Mouse (Mus musculus): Measurements from ENCODE around the gene Tgfbr2.

Gene Tgfbr2

DNA sequence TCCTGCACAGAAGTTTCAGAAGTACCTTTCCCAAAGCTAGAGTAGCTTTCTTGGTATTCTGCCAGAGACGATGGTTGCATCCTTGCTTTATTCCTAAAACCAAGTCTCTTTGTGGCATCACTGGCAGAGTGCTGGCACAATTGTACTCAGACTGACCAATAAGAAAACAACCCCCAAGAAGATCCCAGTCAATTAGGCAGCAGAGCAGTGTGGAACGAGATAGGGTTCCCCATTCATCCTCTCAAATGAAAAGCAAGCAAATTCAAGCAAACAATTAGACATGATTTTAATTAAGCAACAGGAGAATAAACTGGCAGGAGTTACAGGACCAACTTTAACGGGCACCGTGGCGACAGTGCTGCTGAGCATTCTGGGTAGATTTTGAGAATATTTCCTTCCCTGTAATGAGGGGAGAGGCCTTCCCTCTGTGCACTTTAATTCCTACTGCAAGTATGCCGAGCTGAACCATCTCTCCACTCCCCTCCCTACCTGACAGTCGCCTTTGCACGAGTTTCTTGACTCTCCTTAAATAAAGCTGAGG is 56.8 kb downstream of the Tgfbr2 start:
- no peak for DNase-seq (ENCODE audit: low read depth, low spot score)

- no peak for DNase-seq (ENCODE audit: low read depth, low spot score)
Measured at GRCm38 (mm10) chr9:116115875-116116274, 59.3 kb downstream of the Tgfbr2 start.

DNA sequence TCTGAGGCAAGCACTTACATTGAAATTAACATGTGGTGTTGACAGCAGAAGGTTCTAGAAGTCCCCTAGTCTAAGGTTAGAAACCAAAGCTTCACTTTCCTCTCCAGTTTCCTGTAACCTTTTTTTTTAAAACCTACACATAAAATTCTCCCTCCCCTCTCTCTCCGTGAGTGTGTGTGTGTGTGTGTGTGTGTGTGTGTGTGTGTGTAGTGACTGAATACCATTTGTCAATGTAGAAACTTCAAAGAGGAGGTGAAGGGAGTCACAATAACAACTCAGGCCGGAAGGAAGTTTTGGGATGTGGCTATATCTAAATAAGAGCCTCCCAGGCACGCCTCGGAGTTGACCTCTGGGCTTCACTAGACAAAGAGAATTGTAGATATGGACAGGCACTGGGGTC is 60.8 kb downstream of the Tgfbr2 start:
- no peak for DNase-seq (ENCODE audit: low read depth, low spot score)

DNA sequence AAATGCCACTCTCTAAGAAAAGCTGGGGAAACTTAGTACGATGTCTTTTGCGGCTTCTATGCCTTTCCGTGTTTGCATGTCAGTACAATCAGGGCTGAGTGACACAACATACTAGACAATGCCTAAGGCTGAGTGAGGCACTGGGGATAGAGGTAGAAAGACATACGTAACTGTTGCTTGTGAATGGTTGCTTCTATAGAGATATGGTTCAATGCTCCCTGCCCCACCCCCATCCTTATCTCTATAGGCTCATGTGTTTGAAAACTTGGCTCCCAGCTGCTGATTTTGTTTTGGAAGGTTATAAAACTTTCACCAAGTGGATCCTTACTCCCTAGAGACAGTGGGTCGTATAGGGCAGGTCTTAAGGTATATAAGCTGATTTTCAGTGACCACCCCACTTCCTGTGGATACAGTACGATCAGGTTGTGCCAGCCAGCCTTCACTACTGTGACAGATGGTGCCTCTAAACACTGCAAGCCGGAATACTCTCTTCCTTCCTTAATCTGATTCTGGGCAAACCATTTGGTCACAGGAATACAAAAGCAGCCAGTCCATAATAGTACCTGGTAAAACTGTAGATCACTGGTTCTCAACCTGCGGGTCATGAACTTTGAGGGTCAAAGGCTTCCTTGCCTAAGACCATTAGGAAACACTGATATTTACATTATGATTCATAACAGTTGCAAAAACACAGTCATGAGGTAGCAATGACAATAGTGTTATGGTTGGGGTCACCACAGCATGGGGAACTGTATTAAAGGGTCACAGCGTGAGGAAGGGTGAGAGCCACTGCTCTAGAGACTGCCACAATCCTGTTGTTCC is 63.8 kb downstream of the Tgfbr2 start:
- no peak for DNase-seq (ENCODE audit: low read depth, low spot score)

GRCm38 (mm10) chr9:116108729-116109128 is 66.4 kb downstream of the Tgfbr2 start:
- no peak for DNase-seq (ENCODE audit: low read depth, low spot score)

DNA sequence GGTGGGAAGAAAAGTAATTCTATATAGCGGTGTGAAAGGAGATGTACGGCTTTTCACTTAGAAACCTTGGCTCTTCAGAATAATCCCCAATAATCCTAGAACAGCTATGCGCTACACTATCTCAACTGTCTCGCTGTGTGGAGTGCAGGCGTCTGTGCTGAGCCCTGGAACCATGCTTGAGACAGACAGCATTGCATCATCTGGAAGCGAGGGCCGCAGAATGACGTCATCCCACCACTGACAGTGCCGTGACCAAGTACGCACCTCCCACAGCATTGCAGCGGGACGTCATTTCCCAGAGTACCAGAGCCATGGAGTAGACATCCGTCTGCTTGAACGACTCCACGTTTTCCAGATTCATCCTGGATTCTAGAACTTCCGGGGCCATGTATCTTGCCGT is 70.4 kb downstream of the Tgfbr2 start:
- DNase-seq (ENCODE audit: low read depth, low spot score) = no peak

DNA sequence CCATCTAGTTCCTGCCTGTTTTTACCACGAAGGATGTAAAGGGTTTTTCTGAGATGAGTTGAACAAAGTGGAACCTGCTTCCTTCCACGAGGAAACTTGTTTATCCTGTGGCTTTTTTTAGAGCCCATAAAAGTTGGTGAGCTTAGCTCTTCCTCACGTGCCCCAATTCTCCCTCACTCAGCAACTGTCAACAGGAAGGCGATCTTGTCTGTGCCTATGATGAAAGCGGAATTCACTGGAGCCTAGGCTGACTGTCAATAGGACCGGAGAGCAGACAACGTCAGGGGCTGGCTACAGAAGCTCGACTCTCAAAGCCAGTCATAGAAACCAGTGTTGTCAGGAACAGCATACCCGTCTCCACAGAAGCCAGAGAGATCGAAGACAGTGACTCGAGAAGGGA is 73.3 kb downstream of the Tgfbr2 start:
- DNase-seq (ENCODE audit: low read depth, low spot score) = no peak

DNA sequence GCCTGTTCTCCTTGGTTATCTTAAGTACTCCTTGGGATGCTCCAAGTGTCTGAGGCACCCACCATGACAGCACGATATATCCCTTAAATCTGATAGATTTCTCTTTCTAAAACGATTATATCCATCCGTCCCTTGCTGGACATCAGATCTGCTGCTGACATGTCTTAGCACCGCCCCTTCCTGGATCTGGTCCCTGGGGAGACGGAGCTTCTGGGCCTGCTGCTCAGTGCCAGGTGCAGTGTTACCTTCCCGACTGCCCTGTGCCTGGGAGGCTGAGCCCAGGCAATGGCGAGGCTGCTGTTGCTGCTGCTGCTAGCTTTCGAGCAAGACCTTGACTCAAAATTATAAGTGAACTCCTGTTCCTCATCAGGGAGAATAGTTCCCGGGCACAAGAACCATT is 75.1 kb downstream of the Tgfbr2 start:
- DNase-seq (ENCODE audit: low read depth, low spot score) = no peak

GRCm38 (mm10) chr9:116099596-116099993 is 75.6 kb downstream of the Tgfbr2 start:
- DNase-seq (ENCODE audit: low read depth, low spot score) = no peak

DNA sequence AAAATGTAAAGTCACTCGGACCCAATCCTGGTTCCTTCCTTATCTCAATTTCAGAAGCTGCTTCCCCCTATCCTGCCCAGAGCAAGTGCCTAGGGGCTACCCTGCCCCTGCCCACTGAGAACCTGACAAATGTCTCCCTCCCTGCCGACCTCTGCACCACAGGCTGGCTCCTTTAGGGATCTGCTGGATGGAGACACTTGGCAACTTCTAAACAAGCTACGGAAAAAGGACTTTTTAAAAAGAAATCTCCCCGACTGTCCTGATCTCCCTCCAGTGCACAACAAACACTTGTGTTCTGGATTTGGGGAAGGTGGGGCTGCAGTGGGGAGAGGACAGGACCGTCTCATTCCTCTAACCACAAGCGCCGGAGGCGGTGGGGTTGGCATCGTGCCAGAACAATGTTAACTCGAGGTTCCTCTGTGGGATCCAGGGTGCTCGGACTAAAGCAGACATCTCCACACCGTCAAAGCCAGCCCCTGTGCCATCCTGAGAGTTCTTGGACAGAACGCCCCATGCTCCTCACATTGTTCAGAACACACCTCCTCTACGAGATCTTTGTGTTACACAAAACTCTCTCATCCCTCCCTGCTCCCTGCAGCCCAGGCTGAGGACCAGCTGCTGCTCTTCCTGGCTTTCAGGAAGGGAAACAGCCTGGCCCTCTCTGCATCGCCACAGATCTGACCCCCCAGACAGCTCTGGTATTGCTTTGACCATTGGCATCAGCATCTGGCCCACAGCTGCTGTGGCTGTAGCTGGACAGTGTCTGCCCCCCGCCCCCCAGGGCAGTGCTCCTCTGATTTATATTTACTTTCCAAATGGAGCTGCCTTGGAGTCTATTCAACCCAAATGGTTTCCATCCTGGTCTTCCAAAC is 76.2 kb downstream of the Tgfbr2 start:
- DNase-seq (ENCODE audit: low read depth, low spot score) = no peak

GRCm38 (mm10) chr9:116091921-116092320 is 83.2 kb downstream of the Tgfbr2 start:
- DNase-seq (ENCODE audit: low read depth, low spot score) = no peak

DNA sequence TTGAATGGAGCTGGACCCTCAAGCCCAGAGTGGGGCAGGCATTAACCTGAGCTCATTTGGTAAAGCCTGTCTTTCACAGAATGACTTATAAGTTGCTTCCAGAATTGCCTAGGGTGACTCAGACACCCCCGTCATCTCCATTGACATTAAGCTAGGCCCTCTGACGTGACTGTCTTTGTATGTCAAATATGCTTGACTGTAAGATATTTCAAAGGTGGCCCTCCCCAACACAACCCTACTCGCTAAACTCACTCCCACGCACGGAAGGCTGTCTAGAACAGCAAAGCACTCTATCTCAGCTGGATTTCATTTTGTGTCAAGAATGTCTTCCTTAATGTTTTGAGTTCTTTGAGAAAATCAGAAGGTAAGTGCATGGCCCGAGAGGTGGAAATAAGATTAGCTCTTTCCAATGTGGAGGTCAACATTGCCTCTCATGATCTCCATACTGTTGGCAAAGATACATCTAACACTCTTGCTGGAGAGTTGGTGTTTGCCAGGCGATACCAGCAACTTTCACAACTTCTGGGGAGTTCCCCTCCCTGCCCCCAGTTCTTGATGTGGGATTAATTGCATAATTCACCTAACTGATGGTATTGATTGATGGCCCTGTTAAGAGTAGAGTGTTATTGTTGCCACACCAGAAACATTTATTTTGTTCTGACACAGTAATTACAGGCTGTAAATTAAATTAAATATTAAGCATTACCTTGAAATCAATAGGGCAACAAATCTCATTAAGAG is 83.9 kb downstream of the Tgfbr2 start:
- DNase-seq (ENCODE audit: low read depth, low spot score) = no peak

- DNase-seq (ENCODE audit: low read depth, low spot score) = no peak
Measured at GRCm38 (mm10) chr9:116090296-116090695, 84.9 kb downstream of the Tgfbr2 start.

DNA sequence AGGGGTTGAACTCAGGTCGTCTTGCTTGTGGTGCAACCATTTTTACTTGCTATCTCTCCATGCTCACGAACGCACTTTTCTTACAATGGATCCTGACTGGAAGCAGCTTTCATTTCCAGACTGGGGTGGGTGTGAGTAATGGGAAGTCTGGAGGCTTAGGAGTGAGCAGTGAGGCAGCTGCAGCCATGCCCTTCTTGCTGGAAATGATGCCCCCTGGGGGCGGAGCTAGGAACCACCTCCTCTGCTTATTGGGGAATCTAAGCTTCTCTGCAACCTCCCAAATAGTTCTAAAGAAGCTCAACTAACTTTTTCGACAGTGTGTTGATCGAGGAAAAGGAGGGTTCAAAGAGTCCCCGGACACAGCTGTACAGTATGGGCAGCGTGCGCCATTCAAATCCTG is 86.2 kb downstream of the Tgfbr2 start:
- DNase-seq (ENCODE audit: low read depth, low spot score) = no peak

DNA sequence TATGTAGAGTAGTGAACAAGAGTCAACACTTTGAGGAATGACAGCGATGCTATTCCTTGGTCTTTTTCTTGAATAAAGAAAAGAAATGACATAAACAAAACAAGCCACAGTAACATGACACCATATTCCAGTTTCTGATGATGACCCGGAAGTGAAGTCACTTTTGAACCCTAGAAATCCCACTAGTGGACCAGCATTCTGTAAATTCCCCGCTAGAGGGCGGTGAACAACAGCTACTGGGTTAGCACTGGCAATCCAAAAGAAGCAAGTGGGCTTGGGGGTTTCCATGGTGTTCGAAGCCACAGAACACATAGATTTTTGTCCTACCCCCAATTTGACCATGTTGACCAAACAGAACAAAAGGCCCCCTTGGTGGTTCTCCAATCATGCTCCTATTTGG is 87.3 kb downstream of the Tgfbr2 start:
- peak; percentile 15 for DNase-seq (ENCODE audit: low read depth, low spot score)

DNA sequence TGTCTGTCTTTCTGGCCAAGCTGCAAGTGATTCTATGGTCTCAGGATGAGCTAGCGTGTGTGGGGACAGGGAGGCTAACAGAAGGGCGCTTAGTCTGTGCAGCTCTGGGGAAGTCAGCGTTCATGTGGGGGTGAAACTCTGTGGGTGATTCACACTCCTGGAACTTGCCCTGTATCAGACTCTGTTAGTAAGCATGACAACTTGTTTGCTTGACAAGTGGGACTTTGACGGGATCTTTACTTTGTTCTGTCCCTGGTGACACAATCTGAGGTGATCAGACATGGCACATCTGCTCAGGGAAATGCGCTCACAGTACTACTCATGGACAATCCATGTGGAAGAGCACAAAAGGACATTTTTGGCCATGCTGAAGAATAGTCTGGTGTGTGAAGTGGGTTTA is 87.9 kb downstream of the Tgfbr2 start:
- no peak for DNase-seq (ENCODE audit: low read depth, low spot score)

DNA sequence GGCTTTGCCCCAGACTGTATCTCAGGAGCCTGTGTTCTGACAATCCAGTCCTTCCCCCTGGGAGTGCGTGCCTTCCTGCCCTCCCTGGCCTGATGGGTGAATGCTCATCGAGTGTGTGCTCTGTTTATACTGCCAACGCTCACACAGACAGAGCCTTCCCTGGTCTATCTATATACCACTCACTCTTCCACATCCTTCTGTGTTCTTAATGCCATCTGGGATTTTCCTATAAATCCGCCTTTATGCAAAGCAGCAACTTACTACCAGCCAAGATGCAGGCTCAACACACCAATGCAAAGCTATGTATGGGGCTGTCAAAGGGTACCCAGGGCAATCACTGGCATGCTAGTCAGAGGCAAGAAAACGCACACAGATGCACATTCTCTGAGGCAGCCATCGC is 89.2 kb downstream of the Tgfbr2 start:
- no peak for DNase-seq (ENCODE audit: low read depth, low spot score)

DNA sequence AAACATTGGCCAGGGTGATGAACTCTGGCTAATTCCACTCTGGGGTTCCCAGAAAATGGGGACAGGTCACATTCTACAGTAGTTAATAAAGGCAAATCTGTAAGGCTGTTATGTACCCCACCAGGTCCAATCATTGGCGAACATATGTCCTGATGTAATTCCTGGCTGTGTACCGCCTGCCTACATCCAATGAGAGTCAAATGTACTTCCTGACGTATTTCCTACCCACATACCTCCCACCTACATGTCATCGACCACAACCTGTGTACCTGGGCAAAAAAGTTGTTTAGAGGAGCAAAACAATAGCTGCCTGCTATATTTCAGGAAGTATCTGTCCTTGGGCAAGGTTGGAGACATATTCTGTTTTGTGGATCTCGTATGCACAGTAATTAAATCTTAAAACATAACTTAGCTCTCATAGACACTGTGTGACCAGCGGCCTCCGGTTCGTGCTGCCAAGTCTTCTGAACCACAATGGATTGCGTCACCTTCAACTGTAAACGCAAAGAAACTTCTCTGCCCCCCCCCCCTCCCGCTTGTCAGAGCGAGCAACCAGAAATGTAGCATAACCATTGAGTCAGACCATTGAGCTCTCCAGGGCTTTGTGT is 90.7 kb downstream of the Tgfbr2 start:
- DNase-seq (ENCODE audit: low read depth, low spot score) = no peak

DNA sequence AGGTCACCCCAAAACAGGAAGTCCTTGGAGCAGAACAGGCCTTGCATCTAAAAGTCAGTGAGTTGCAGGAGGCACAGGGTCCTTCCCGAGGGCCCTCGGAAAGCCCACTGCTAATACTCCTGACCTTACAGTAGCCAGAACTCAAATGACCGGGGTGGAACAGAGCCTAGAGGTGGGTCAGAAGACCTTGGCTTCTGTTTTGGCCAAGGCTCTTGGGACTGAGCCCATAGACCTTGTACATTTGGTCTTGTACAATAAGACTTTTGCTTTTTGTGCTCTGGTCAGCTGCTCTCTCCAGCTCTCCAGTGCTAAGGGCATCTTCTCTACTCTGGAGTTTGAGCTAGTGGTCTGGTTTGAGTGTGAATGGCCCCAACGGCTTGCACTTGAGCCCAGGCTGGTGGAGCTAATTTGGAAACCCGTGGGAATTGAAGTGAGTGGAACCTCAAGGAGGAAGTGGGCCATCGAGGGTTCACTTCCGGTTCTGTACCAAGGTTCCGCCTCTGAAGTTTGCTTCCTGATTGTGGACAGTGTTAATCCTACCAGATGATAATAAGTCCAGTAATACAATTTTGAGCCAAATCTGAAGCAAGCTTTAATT is 91.3 kb downstream of the Tgfbr2 start:
- DNase-seq (ENCODE audit: low read depth, low spot score) = no peak

DNA sequence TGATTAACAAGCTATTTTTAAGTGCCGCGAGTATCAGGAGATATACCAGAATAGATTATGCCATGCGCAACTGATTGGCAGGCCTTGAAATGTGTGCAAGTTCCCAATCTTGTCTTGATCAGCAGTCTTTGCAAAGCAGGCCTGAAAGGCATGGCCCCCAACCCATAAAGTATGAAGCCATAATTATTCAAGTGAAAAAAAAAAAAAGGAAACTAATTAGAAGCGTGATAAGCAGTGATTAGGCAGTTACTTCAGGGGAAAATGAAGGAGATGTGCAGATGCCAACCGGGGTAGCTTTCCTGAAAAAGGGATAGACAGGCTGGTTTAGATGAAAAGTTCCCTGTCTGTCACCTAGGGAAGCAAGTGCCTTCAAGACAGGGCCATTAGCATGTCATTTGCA is 91.9 kb downstream of the Tgfbr2 start:
- no peak for DNase-seq (ENCODE audit: low read depth, low spot score)

DNA sequence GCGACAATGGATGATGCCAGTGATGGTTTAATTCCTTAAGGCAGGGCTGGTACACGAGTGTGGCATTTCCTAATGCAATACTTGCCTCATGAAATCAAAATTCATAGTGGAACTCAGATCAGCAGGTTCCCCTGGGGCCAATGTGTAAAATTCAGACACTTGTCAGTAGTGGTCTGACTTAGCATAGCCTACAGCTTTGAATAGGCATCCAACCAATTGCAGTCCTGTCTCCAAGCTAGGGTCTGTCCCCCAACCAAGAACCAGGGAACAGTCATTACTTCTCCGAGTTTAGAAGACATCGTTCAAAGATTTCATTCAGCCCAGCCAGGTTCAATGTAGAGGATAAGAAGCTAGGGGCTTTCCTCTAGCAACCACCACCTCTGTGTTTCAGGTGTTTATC is 93.4 kb downstream of the Tgfbr2 start:
- no peak for DNase-seq (ENCODE audit: low read depth, low spot score)

All from retina, adult 2 months (tissue).